Mouse (Mus musculus) midbrain, embryonic 14.5 days (tissue): Measurements from ENCODE around the gene Fndc9. TPM values are rescaled to one million over a fixed set of nuclear protein-coding genes. Genes with fewer than 3 reads are reported as not detected.

Experiments used
- ATAC-seq: fragments of 200-750 bp; cut with Nextera tagmentation; 2 replicates; pipeline ENCODE4 v1.8.0; 2017; ENCODE audit warnings: moderate number of reproducible peaks, moderate library complexity; ENCODE audit not compliant: low FRiP score, low TSS enrichment
- DNase-seq: peaks from one replicate; pipeline ENCODE4 v3.0.0-alpha.2; 2015
- H3K27ac ChIP-seq: fragments of 300-500 bp; sonication (generic); replicated peaks from 2 replicates; pipeline ENCODE4 v1.5.1; 2014; ENCODE audit warnings: mild to moderate bottlenecking, low read depth, low read length, moderate library complexity
- H3K27me3 ChIP-seq: fragments of 300-500 bp; sonication (generic); 2 replicates; pipeline ENCODE4 v1.6.1; 2014; ENCODE audit warnings: low read length, control low read depth, mixed read lengths; ENCODE audit not compliant: control insufficient read depth, insufficient read depth
- H3K36me3 ChIP-seq: fragments of 300-500 bp; sonication (generic); 2 replicates; pipeline ENCODE4 v1.6.1; 2014; ENCODE audit warnings: low read length, control low read depth; ENCODE audit not compliant: control insufficient read depth, insufficient read depth
- H3K4me1 ChIP-seq: fragments of 300-500 bp; sonication (generic); 2 replicates; pipeline ENCODE4 v1.6.1; 2014; ENCODE audit warnings: mild to moderate bottlenecking, antibody characterized with exemption, low read length, control low read depth; ENCODE audit not compliant: control insufficient read depth, insufficient read depth
- H3K4me2 ChIP-seq: fragments of 300-500 bp; sonication (generic); 2 replicates; pipeline ENCODE4 v1.6.1; 2014; ENCODE audit warnings: mild to moderate bottlenecking, low read length, moderate library complexity
- H3K4me3 ChIP-seq: fragments of 300-500 bp; sonication (generic); replicated peaks from 2 replicates; pipeline ENCODE4 v1.5.1; 2014; ENCODE audit warnings: low read depth, low read length
- H3K9ac ChIP-seq: fragments of 300-500 bp; sonication (generic); replicated peaks from 2 replicates; pipeline ENCODE4 v1.6.1; 2014; ENCODE audit warnings: mild to moderate bottlenecking, low read length, moderate library complexity
- H3K9me3 ChIP-seq: fragments of 300-500 bp; sonication (generic); 2 replicates; pipeline ENCODE4 v1.6.1; 2016; ENCODE audit warnings: low read length, control low read depth, mixed read lengths; ENCODE audit not compliant: control insufficient read depth
- WGBS: fragments of 180-500 bp; shearing (Covaris S2); extraction: QIAGEN DNeasy Blood & Tissue Kit; methylation state at CpG from one replicate; pipeline ENCODE4 v1.1.7; 2014; 5-methylcytosine and 5-hydroxymethylcytosine counted together
- polyA plus RNA-seq: library from polyadenylated mRNA; unstranded; fragments of >200 nt; fragmentation: Nextera tagmentation; extraction: Ambion mirVana; gene quantifications from 2 replicates; pipeline ENCODE4 v1.2.1, GENCODE M21; 2014

The Fndc9 gene
- polyA plus RNA-seq, 1 experiment from 2014 or later = 7.9 TPM

DNA sequence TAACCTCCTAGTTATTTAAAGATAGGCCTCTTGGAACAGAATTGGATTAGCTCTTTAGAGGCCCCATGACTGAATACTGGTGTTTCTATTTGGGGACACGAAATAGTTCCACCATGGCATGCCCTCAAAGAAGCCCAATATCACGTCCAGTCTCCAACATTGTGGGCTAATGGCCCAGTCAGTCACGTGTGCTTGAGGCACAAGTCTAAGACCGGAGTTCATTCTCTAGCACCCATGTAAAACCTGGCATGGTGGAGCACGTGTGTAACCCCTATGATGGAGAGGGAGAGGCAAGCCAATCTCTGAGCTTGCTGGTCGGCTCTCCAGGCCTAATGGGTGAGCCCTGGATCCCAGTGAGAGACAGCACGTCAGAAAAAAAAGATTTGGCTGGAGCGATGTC lies 40.8 kb downstream of the Fndc9 start:
- 91% methylated on average over 8 of the region's 8 CpGs for WGBS
- Histone ChIP-seq H3K9ac (no peak overlapping the region), H3K4me3 (no peak overlapping the region), H3K9me3 (no peaks in the 10 kb centered on the region), H3K27me3 (no peaks in the 10 kb centered on the region), H3K27ac (no peak overlapping the region), H3K36me3 (peaks cover 88% of the 10 kb centered on the region), H3K4me1 (no peaks in the 10 kb centered on the region), H3K4me2 (no peak overlapping the region)
- DNase-seq (no peak), ATAC-seq (no peak)

DNA sequence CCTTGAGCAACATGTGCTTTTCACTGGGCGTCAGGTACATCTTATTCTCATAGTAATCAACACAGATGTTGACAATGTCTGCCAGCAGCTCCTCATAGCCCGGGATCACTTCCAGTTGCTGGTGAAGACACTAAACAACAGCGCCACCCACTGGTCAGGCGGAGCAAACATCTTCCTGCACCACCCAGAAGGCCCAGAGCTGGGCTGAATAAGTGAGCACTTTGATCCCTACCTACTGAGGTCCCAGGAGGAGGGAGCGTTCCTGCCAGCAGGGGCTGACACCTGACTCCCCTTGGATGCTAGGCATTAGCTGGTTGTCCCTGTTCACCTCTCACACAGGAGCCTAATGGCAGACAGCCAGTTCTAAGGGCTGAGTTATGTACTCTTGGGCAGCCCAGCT lies 41.4 kb downstream of the Fndc9 start:
- H3K4me2 ChIP-seq = no peak overlapping the region
- H3K9ac ChIP-seq = no peak overlapping the region
- ATAC-seq (no peak), DNase-seq (peak; percentile 52)
- H3K36me3 ChIP-seq = peaks cover 89% of the 10 kb centered on the region
- WGBS = 52% methylated on average over 5 of the region's 5 CpGs
- no peaks in the 10 kb centered on the region for H3K9me3 ChIP-seq
- H3K27me3 ChIP-seq = no peaks in the 10 kb centered on the region
- H3K27ac ChIP-seq = no peak overlapping the region
- no peaks in the 10 kb centered on the region for H3K4me1 ChIP-seq
- no peak overlapping the region for H3K4me3 ChIP-seq

- WGBS = 61% methylated on average over 5 of the region's 5 CpGs
- no peak for DNase-seq
- ATAC-seq = no peak
- H3K27me3 ChIP-seq = no peaks in the 10 kb centered on the region
- no peaks in the 10 kb centered on the region for H3K4me1 ChIP-seq
- H3K36me3 ChIP-seq = peaks cover 90% of the 10 kb centered on the region
- no peak overlapping the region for H3K4me3 ChIP-seq
- H3K9ac ChIP-seq = no peak overlapping the region
- H3K27ac ChIP-seq = no peak overlapping the region
- H3K4me2 ChIP-seq = no peak overlapping the region
- H3K9me3 ChIP-seq = no peaks in the 10 kb centered on the region
Measured at GRCm38 (mm10) chr11:46278140-46278539, 42.8 kb downstream of the Fndc9 start.

DNA sequence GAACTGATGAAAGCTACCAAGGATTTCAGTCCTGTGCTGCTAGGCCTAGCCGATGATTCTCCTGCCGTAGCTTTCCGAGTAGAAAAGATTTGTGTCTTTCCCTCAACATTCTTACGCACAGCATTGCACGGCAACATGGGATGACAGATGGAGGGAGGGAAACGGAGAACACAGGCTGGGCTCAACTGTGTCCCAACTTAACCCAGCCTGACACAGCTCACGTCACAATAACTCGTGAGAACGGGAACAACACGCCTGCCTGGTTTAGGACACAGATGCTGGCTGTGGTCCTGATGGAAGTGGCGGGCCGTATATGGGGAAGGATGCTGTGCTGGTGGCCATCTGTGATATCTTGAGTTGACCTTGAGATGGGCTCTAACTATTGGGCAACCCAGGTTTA lies 43.4 kb downstream of the Fndc9 start:
- Histone ChIP-seq H3K27me3 (no peaks in the 10 kb centered on the region), H3K4me3 (no peak overlapping the region), H3K36me3 (peaks cover 90% of the 10 kb centered on the region), H3K4me1 (no peaks in the 10 kb centered on the region), H3K9me3 (no peaks in the 10 kb centered on the region), H3K4me2 (no peak overlapping the region), H3K27ac (no peak overlapping the region), H3K9ac (no peak overlapping the region)
- DNase-seq = no peak
- ATAC-seq = no peak
- 86% methylated on average over 12 of the region's 12 CpGs for WGBS

DNA sequence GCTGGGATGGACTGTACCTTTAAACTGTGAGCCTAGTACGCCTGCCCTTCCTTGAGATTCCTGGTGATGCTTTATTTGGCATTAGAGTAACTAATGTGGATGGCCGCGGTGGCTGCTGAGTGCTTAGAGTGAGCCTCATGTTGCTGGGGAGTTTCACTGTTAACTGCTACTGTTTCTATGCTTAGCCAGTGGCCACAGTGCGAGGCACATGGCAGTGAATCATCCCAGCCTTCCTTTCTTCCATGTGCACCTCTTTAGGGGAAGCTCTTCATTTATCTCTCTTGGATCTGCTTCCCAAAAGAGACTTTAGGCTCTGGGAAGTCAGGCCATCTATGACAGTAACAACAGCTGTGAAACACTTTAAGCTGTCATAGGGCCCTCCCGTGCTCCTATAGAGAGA lies 47.3 kb downstream of the Fndc9 start:
- Histone ChIP-seq H3K27me3 (no peaks in the 10 kb centered on the region), H3K27ac (no peak overlapping the region), H3K4me2 (no peak overlapping the region), H3K9ac (no peak overlapping the region), H3K4me3 (no peak overlapping the region), H3K9me3 (no peaks in the 10 kb centered on the region), H3K4me1 (no peaks in the 10 kb centered on the region), H3K36me3 (peaks cover 87% of the 10 kb centered on the region)
- DNase-seq (no peak), ATAC-seq (no peak)
- 94% methylated on average over 5 of the region's 5 CpGs for WGBS

DNA sequence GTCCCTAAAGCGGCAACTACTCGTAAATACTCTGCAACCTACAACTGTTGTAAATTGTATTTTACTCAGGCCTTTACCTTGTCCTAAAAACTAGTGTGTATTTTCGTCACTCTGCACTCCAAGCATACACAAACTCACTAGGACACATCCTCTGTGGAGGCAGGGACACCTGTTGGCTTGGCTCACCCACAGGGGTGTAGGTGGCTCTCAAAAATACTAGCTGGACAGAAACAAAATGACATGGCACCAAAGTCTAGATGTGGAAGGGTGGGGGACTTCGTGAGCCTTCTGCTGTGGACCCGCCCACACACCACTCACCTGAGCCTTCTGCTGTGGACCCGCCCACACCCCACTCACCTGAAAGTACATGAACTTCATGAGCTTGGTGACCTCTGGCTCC lies 48.5 kb downstream of the Fndc9 start:
- DNase-seq (no peak), ATAC-seq (no peak)
- no peaks in the 10 kb centered on the region for H3K27me3 ChIP-seq
- peaks cover 87% of the 10 kb centered on the region for H3K36me3 ChIP-seq
- no peaks in the 10 kb centered on the region for H3K4me1 ChIP-seq
- no peak overlapping the region for H3K4me2 ChIP-seq
- WGBS = 91% methylated on average over 6 of the region's 6 CpGs
- H3K9ac ChIP-seq = no peak overlapping the region
- H3K9me3 ChIP-seq = no peaks in the 10 kb centered on the region
- no peak overlapping the region for H3K4me3 ChIP-seq
- no peak overlapping the region for H3K27ac ChIP-seq

DNA sequence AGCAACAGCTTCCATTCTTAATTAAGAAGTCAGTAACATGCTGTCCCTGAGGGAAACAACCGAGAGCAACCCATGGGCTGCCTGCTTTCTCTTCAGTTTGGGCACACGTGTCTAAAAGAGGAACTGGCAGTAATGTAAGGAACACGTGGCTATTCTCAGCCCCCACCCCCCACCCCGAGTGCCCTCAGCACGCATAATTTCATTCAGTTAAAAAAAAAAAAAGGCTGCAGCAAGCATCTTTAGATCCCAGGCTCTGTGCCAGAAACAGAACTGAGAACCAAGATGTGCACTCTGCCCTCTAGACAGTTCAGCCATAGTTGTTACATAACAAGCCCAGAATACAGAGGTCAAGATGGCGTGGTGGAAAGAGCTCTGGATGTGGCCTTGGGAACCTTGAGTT lies 51.5 kb downstream of the Fndc9 start:
- Histone ChIP-seq H3K27me3 (no peaks in the 10 kb centered on the region), H3K4me1 (peaks cover 8% of the 10 kb centered on the region), H3K4me2 (no peak overlapping the region), H3K27ac (no peak overlapping the region), H3K9ac (no peak overlapping the region), H3K36me3 (peaks cover 80% of the 10 kb centered on the region), H3K4me3 (no peak overlapping the region), H3K9me3 (no peaks in the 10 kb centered on the region)
- ATAC-seq (no peak), DNase-seq (peak; percentile 32)
- 34% methylated on average over 6 of the region's 6 CpGs for WGBS

DNA sequence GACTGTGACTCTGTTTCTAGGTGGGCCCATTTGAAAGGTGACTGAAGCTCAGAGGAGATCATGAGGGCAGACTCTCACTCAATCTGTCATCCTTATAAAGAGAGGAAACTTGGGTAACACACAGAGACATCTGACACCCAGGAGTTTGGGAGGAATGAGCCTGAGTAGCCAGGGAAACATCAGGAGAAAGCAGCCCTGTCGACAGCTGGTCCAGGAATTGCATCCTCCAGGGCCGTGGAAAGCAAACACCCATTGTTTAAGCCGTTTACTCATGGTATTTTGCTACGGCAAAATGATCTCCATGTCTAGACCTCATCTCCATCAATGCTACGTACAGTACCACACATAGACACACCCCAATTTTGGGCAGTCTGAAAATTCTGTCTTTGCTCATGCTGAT lies 52.8 kb downstream of the Fndc9 start:
- DNase-seq = no peak
- H3K36me3 ChIP-seq = peaks cover 68% of the 10 kb centered on the region
- 86% methylated on average over 5 of the region's 5 CpGs for WGBS

DNA sequence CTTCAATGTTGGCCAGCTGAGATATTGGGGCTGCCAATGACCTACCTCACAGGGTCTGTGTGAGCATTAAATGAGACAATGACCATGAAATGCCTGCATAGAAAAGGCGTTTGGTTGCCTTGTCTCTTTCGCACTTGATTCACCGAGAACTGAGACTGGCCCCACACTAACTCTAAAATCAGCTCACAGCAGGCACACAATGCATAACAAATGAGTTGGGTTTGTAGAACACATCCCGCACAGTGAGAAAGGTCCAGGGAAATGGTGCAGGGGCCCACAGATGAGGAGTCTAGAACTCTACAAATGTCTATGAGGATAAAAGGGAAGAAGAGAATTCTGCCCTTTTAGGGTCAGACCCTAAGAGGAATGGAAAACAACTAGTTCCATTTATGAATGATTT lies 53.7 kb downstream of the Fndc9 start:
- Histone ChIP-seq H3K9ac (no peak overlapping the region), H3K27ac (no peak overlapping the region), H3K36me3 (peaks cover 59% of the 10 kb centered on the region), H3K4me2 (no peak overlapping the region), H3K9me3 (no peaks in the 10 kb centered on the region), H3K4me1 (peaks cover 8% of the 10 kb centered on the region), H3K27me3 (no peaks in the 10 kb centered on the region), H3K4me3 (no peak overlapping the region)
- 32% methylated on average over 4 of the region's 4 CpGs for WGBS
- ATAC-seq (no peak), DNase-seq (no peak)

More for the DNA sequence above, 52.8 kb downstream of the Fndc9 start:
- Histone ChIP-seq H3K27me3 (no peaks in the 10 kb centered on the region), H3K4me2 (no peak overlapping the region), H3K27ac (no peak overlapping the region), H3K9me3 (no peaks in the 10 kb centered on the region), H3K9ac (no peak overlapping the region), H3K4me3 (no peak overlapping the region), H3K4me1 (peaks cover 8% of the 10 kb centered on the region)
- no peak for ATAC-seq
